Mouse (Mus musculus) myocyte (in vitro differentiated cells): Measurements from ENCODE around the gene Atg9a.

Experiments used
- E2F4 ChIP-seq: IDR thresholded peaks from one replicate; pipeline ENCODE4 v1.6.1; 2011; ENCODE audit warnings: mild to moderate bottlenecking, control low read depth, moderate library complexity; ENCODE audit not compliant: insufficient read depth
- POLR2A ChIP-seq: IDR thresholded peaks from one replicate; pipeline ENCODE4 v1.6.1; 2011; ENCODE audit warnings: low read depth, mild to moderate bottlenecking, control low read depth, moderate library complexity; ENCODE audit not compliant: insufficient read length
- USF1 ChIP-seq: IDR thresholded peaks from one replicate; pipeline ENCODE4 v1.6.1; 2011; ENCODE audit warnings: low read depth, mild to moderate bottlenecking, control low read depth, moderate library complexity

DNA sequence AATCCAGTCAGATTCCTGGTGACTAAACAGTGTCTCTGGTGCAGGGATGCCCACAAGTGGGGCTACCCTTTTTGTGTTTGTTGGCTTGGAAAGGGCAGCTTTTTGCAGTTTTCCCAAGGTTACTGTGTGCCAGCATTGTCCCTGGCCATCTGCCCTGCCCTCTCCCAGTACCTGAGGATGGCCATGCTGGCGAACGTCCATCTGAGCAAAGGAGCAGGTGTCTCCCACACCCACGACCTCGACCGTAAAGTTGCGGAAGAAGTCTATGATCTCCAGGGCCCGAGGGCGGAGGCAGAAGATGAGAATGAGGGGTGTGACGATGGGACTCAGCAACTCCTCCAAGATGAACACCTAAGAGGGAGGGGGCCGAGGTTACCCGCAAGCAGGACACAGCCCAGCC is 6.5 kb downstream of the Atg9a start:
- no peak for TF ChIP-seq E2F4
- TF ChIP-seq POLR2A: no peak
- no peak for TF ChIP-seq USF1
